In genomic region chr1:91053218-91054073, GRCm38 (mm10) we compare ENCODE assay signal across 8 mouse cellular contexts. TPM values are rescaled to one million over a fixed set of nuclear protein-coding genes. Genes with fewer than 3 reads are reported as not detected.
A peak's percentile ranks its signal among the peaks of the same experiment; 100 is the strongest.
DNase-seq lines count a peak whose midpoint lies in the region; ATAC-seq and TF ChIP-seq lines count a peak whose summit lies in the region.

No protein-coding gene starts in this region.

- peak overlapping the region; percentile 51 for H3K9ac ChIP-seq in midbrain, embryonic 11.5 days (ENCODE audit: low read length)
- H3K9ac ChIP-seq in stomach, postnatal 0 days (ENCODE audit: low read length): peak overlapping the region; percentile 77

- no peak for DNase-seq in layer of hippocampus, adult 2 months (ENCODE audit: low spot score in 2 of 2)
- no peak for DNase-seq in layer of hippocampus, adult 8-10 months (ENCODE audit: low spot score in 2 of 2)
- peak; percentile 51 for DNase-seq in fibroblast of lung, adult 2 months (ENCODE audit: low read depth)
- peak; percentile 51 for DNase-seq in heart, postnatal 25 days (ENCODE audit: low spot score)
- peak; percentile 79 for DNase-seq in limb, embryonic 10.5 days (ENCODE audit: low spot score)
- peak; percentile 96 for DNase-seq in midbrain, embryonic 11.5 days (ENCODE audit: low spot score, missing footprints)
- peak; percentile 94 for DNase-seq in stomach, postnatal 0 days (ENCODE audit: low spot score)
- no peak for DNase-seq in right cerebral cortex, adult 18-20 months

- ATAC-seq in midbrain, embryonic 11.5 days (ENCODE audit: low FRiP score): peak; percentile 17
- peak; percentile 83 for ATAC-seq in stomach, postnatal 0 days (ENCODE audit: low FRiP score, low TSS enrichment)

- peak overlapping the region; percentile 63 for H3K4me3 ChIP-seq in layer of hippocampus, adult 2 months
- peak overlapping the region; percentile 63 for H3K4me3 ChIP-seq in limb, embryonic 10.5 days
- peak overlapping the region; percentile 40 for H3K4me3 ChIP-seq in midbrain, embryonic 11.5 days (ENCODE audit: low read depth, low read length)
- H3K4me3 ChIP-seq in stomach, postnatal 0 days (ENCODE audit: low read depth, low read length): peak overlapping the region; percentile 60

- TF ChIP-seq CTCF in layer of hippocampus, adult 2 months (conservative IDR thresholded peaks at IDR 0.05): no peak
- no peak; the same call in 1 of the 2 replicates for TF ChIP-seq CTCF in stomach, postnatal 0 days (IDR thresholded peaks at IDR 0.05; ENCODE audit: low read depth)

- H3K36me3 ChIP-seq in limb, embryonic 10.5 days: no peaks in the 10 kb centered on the region
- H3K36me3 ChIP-seq in midbrain, embryonic 11.5 days (ENCODE audit: control insufficient read depth, insufficient read depth, low read length): no peaks in the 10 kb centered on the region
- H3K36me3 ChIP-seq in stomach, postnatal 0 days (ENCODE audit: control insufficient read depth, insufficient read depth, low read length): no peaks in the 10 kb centered on the region

- H3K9me3 ChIP-seq in limb, embryonic 10.5 days (replicated peaks): no peaks in the 10 kb centered on the region
- H3K9me3 ChIP-seq in midbrain, embryonic 11.5 days (ENCODE audit: control insufficient read depth, low read length): no peaks in the 10 kb centered on the region
- H3K9me3 ChIP-seq in stomach, postnatal 0 days (ENCODE audit: control insufficient read depth, low read length): no peaks in the 10 kb centered on the region

- intact Hi-C loops in heart, postnatal 25 days (cut with DNase I): no loop called here

- 1% methylated on average over 41 of the region's 41 CpGs for WGBS in limb, embryonic 10.5 days
- 2% methylated on average over 37 of the region's 41 CpGs for WGBS in midbrain, embryonic 11.5 days
- WGBS in stomach, postnatal 0 days: 3% methylated on average over 26 of the region's 41 CpGs

- peak overlapping the region; percentile 81; the same call in 1 of the 2 replicates for H3K27ac ChIP-seq in layer of hippocampus, adult 2 months
- H3K27ac ChIP-seq in limb, embryonic 10.5 days: peak overlapping the region; percentile 80
- no peak overlapping the region for H3K27ac ChIP-seq in midbrain, embryonic 11.5 days (ENCODE audit: low read depth, low read length)
- peak overlapping the region; percentile 95 for H3K27ac ChIP-seq in stomach, postnatal 0 days (replicated peaks)

- TF ChIP-seq EP300 in stomach, postnatal 0 days (optimal IDR thresholded peaks at IDR 0.05): no peak

- peak overlapping the region; percentile 76 for H3K4me2 ChIP-seq in midbrain, embryonic 11.5 days
- H3K4me2 ChIP-seq in stomach, postnatal 0 days (replicated peaks; ENCODE audit: low read depth): peak overlapping the region; percentile 83

- H3K4me1 ChIP-seq in limb, embryonic 10.5 days: peaks cover 71% of the 10 kb centered on the region
- H3K4me1 ChIP-seq in midbrain, embryonic 11.5 days (ENCODE audit: control insufficient read depth, insufficient read depth, low read length): peaks cover 13% of the 10 kb centered on the region
- H3K4me1 ChIP-seq in stomach, postnatal 0 days (replicated peaks; ENCODE audit: control insufficient read depth, insufficient read depth): peaks cover 21% of the 10 kb centered on the region

- H3K27me3 ChIP-seq in limb, embryonic 10.5 days (ENCODE audit: low read depth, poor library complexity, severe bottlenecking): peaks cover 10% of the 10 kb centered on the region
- H3K27me3 ChIP-seq in midbrain, embryonic 11.5 days (ENCODE audit: control insufficient read depth, insufficient read depth, low read length): peaks cover 13% of the 10 kb centered on the region
- no peaks in the 10 kb centered on the region for H3K27me3 ChIP-seq in stomach, postnatal 0 days (ENCODE audit: control insufficient read depth, insufficient read depth, low read length)

RNA-seq across cellular contexts. Expression of gene Lrrfip1, which starts 54.9 kb away (rescaled TPM):
- 10 to 100 TPM; 77.6 to 82.3 TPM for total RNA-seq in layer of hippocampus, adult 2 months (2021)
- 10 to 100 TPM; 66.2 to 83.0 (median 73.9) TPM for total RNA-seq in layer of hippocampus, adult 8-10 months (2022)
- total RNA-seq in heart, postnatal 25 days (2021): 10 to 100 TPM; 81.3 to 98.0 TPM
- polyA plus RNA-seq in limb, embryonic 10.5 days (2016; fragmentation: Nextera tagmentation; extraction: Ambion mirVana): 21.2 and 21.7 TPM in 2 replicates
- 20.2 and 21.1 TPM in 2 replicates for polyA plus RNA-seq in midbrain, embryonic 11.5 days (2014; fragmentation: Nextera tagmentation; extraction: Ambion mirVana)
- polyA plus RNA-seq in stomach, postnatal 0 days (2015; fragmentation: Nextera tagmentation; extraction: Ambion mirVana): 69.4 and 79.0 TPM in 2 replicates

Comparison
In these comparisons a context has a peak if more than half of its experiments do, and no peak if none do; other contexts are left out.
1. DNase-seq: peak in fibroblast of lung, adult 2 months (single experiment), heart, postnatal 25 days (single experiment), limb, embryonic 10.5 days (single experiment), midbrain, embryonic 11.5 days (single experiment) and stomach, postnatal 0 days (single experiment); none in layer of hippocampus, adult 2 months (0 of 2), layer of hippocampus, adult 8-10 months (0 of 2) and right cerebral cortex, adult 18-20 months (single experiment).
2. Peak in every context shown above with its lines, with median percentiles within 50 percentile points of each other: H3K4me3 ChIP-seq.